Mouse (Mus musculus): ENCODE results near the gene Paox. TPM values are rescaled to one million over a fixed set of nuclear protein-coding genes. Genes with fewer than 3 reads are reported as not detected.

Gene Paox
- polyA plus RNA-seq, 1 experiment from 2014 or later, result 20.5 TPM

DNA sequence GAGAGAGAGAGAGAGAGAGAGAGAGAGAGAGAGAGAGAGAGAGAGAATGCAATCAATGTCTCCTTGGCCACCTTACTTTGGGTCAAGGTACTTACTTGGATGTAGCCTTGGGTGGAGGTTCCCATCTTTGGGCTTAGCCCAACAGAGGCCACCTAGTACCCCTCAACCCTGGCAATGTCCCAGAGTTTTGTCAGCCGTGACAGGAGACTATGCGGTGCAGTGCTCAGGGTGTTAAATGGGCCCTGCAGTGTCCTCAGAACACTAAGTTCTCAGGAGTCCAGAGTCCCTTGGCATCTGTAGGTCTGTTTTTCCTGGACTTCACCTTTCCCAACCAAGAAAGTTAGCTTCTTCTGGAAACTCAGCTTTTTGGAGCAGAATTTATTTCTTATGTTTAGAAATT lies 63.6 kb downstream of the Paox start:
- no peak for ATAC-seq (ENCODE audit: insufficient number of reproducible peaks, low FRiP score, low TSS enrichment, low read depth)
- H3K4me2 ChIP-seq (replicated peaks), result no peak overlapping the region
- no peak overlapping the region for H3K4me3 ChIP-seq (replicated peaks)
- H3K9me3 ChIP-seq (replicated peaks), result no peaks in the 10 kb centered on the region
- no peak overlapping the region for H3K27ac ChIP-seq (replicated peaks)
- H3K9ac ChIP-seq, result no peak overlapping the region
- no peaks in the 10 kb centered on the region for H3K4me1 ChIP-seq
- WGBS, result 95% methylated on average over 2 of the region's 2 CpGs
- H3K27me3 ChIP-seq, result no peaks in the 10 kb centered on the region
- no peaks in the 10 kb centered on the region for H3K36me3 ChIP-seq

DNA sequence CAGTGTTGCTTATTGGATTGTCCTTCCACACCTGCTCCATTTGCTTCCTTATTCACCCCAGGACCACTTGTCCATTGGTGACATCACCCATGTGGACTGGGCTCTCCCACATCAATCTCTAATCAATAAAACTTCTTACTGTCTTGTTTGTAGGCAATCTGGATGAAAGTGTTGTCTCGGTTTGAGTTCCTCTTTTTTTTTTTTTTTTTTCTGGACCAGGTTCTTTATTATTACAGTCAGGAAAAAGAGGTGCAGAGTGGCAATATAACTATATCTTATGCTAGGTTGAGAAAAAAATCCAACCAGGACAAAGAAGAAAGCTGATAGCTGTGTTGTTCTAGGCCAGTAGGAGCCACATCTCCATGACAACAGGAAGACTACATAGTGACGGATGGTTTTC lies 65.1 kb downstream of the Paox start:
- Histone ChIP-seq H3K36me3 (no peaks in the 10 kb centered on the region), H3K9me3 (replicated peaks) (no peaks in the 10 kb centered on the region), H3K4me3 (replicated peaks) (no peak overlapping the region), H3K9ac (no peak overlapping the region), H3K4me2 (replicated peaks) (no peak overlapping the region), H3K4me1 (no peaks in the 10 kb centered on the region), H3K27ac (replicated peaks) (no peak overlapping the region), H3K27me3 (no peaks in the 10 kb centered on the region)
- 70% methylated on average over 2 of the region's 2 CpGs for WGBS
- ATAC-seq (ENCODE audit: insufficient number of reproducible peaks, low FRiP score, low TSS enrichment, low read depth), result no peak

DNA sequence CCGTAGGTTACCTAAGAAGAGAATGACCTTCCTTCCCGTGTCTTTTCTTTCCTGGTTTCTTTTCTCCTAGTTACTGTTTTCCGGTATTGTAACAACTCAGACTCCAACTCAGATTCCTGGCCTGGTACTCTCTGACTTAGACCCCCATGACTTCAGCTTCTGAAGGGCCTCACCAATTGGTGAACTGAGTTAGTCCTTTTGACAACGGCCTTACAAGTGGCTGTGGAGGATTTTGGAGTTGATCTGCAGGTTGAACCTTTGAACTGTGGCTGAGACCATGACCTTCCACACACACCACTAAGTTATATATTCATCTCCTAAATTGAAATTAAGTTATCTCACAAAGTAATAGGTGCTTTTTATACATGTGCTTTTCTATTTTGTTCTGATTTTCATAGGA lies 68.6 kb downstream of the Paox start:
- Histone ChIP-seq H3K36me3 (no peaks in the 10 kb centered on the region), H3K9me3 (replicated peaks) (no peaks in the 10 kb centered on the region), H3K4me3 (replicated peaks) (no peak overlapping the region), H3K27ac (replicated peaks) (no peak overlapping the region), H3K4me1 (no peaks in the 10 kb centered on the region), H3K27me3 (no peaks in the 10 kb centered on the region), H3K9ac (no peak overlapping the region), H3K4me2 (replicated peaks) (no peak overlapping the region)
- whole genome bisulfite sequencing, result 89% methylated on average over 4 of the region's 4 CpGs
- ATAC-seq (ENCODE audit: insufficient number of reproducible peaks, low FRiP score, low TSS enrichment, low read depth), result no peak

Other genes starting within 250 kb of the Paox start
- gene Kndc1, start 221.1 kb upstream of the Paox start, polyA plus RNA-seq (2015; fragmentation: Nextera tagmentation; extraction: Ambion mirVana), result 1.1 and 1.7 TPM in 2 replicates
- gene Utf1, start 172.0 kb upstream of the Paox start, polyA plus RNA-seq (2015; fragmentation: Nextera tagmentation; extraction: Ambion mirVana), result 0.17 TPM in 1 of 2 replicates, not detected in the other
- gene 6430531B16Rik, start 137.0 kb upstream of the Paox start, polyA plus RNA-seq (2015; fragmentation: Nextera tagmentation; extraction: Ambion mirVana), result 3.6 and 5.0 TPM in 2 replicates
- 2.8 and 4.0 TPM in 2 replicates for gene Adam8, start 123.2 kb upstream of the Paox start, polyA plus RNA-seq (2015; fragmentation: Nextera tagmentation; extraction: Ambion mirVana)
- 38.5 and 39.0 TPM in 2 replicates for gene Zfp511, start 79.4 kb upstream of the Paox start, polyA plus RNA-seq (2015; fragmentation: Nextera tagmentation; extraction: Ambion mirVana)
- gene Tubgcp2, start 79.1 kb upstream of the Paox start, polyA plus RNA-seq (2015; fragmentation: Nextera tagmentation; extraction: Ambion mirVana), result 49.7 and 55.3 TPM in 2 replicates
- not detected in 2 replicates for gene Msx3, start 66.7 kb upstream of the Paox start, polyA plus RNA-seq (2015; fragmentation: Nextera tagmentation; extraction: Ambion mirVana)
- gene Caly, start 33.3 kb upstream of the Paox start, polyA plus RNA-seq (2015; fragmentation: Nextera tagmentation; extraction: Ambion mirVana), result 3.4 and 3.7 TPM in 2 replicates
- gene Prap1, start 22.4 kb upstream of the Paox start, polyA plus RNA-seq (2015; fragmentation: Nextera tagmentation; extraction: Ambion mirVana), result 0.28 TPM in 1 of 2 replicates, not detected in the other
- 26.9 and 29.0 TPM in 2 replicates for gene Fuom, start 13.4 kb upstream of the Paox start, polyA plus RNA-seq (2015; fragmentation: Nextera tagmentation; extraction: Ambion mirVana)
- 127 and 132 TPM in 2 replicates for gene Echs1, start 677 bp downstream of the Paox start, polyA plus RNA-seq (2015; fragmentation: Nextera tagmentation; extraction: Ambion mirVana)
- gene Mtg1, start 21.8 kb downstream of the Paox start, polyA plus RNA-seq (2015; fragmentation: Nextera tagmentation; extraction: Ambion mirVana), result 22.2 and 23.2 TPM in 2 replicates
- 0.87 and 1.3 TPM in 2 replicates for gene Sprn, start 39.1 kb downstream of the Paox start, polyA plus RNA-seq (2015; fragmentation: Nextera tagmentation; extraction: Ambion mirVana)
- gene Olfr522, start 49.0 kb downstream of the Paox start, polyA plus RNA-seq (2015; fragmentation: Nextera tagmentation; extraction: Ambion mirVana), result 0.03 and 0.16 TPM in 2 replicates
- gene Olfr523, start 57.4 kb downstream of the Paox start, polyA plus RNA-seq (2015; fragmentation: Nextera tagmentation; extraction: Ambion mirVana), result 0.39 and 0.57 TPM in 2 replicates
- not detected in 2 replicates for gene Olfr524, start 90.2 kb downstream of the Paox start, polyA plus RNA-seq (2015; fragmentation: Nextera tagmentation; extraction: Ambion mirVana)
- 0.13 and 0.24 TPM in 2 replicates for gene Cd163l1, start 102.5 kb downstream of the Paox start, polyA plus RNA-seq (2015; fragmentation: Nextera tagmentation; extraction: Ambion mirVana)
- gene 5830411N06Rik, start 131.5 kb downstream of the Paox start, polyA plus RNA-seq (2015; fragmentation: Nextera tagmentation; extraction: Ambion mirVana), result not detected in 2 replicates
- gene Olfr525, start 205.1 kb downstream of the Paox start, polyA plus RNA-seq (2015; fragmentation: Nextera tagmentation; extraction: Ambion mirVana), result 0.16 TPM in 1 of 2 replicates, not detected in the other
- 0.23 TPM in 1 of 2 replicates, not detected in the other for gene Olfr527, start 218.2 kb downstream of the Paox start, polyA plus RNA-seq (2015; fragmentation: Nextera tagmentation; extraction: Ambion mirVana)
- gene Olfr60, start 245.9 kb downstream of the Paox start, polyA plus RNA-seq (2015; fragmentation: Nextera tagmentation; extraction: Ambion mirVana), result not detected in 2 replicates

All from embryonic facial prominence, embryonic 15.5 days (tissue).